Mouse (Mus musculus) subcutaneous adipose tissue, adult 2 months (tissue): ENCODE measurements around the gene Ablim1. TPM values are rescaled to one million over a fixed set of nuclear protein-coding genes. Genes with fewer than 3 reads are reported as not detected.

Experiments
- polyA plus RNA-seq: library from polyadenylated mRNA; depleted of rRNA; stranded (reverse); fragments of >200 nt; gene quantifications from 2 replicates; pipeline ENCODE4 v1.2.3, GENCODE M21; 2012; ENCODE audit warnings: low replicate concordance; rRNA removed

Gene Ablim1
- polyA plus RNA-seq, result 61.1 and 81.2 TPM in 2 replicates

GRCm38 (mm10) chr19:57314346-57315012 is at the start of gene Ablim1:
TSS of gene Ablim1 (minus strand) at chr19:57314919.

DNA sequence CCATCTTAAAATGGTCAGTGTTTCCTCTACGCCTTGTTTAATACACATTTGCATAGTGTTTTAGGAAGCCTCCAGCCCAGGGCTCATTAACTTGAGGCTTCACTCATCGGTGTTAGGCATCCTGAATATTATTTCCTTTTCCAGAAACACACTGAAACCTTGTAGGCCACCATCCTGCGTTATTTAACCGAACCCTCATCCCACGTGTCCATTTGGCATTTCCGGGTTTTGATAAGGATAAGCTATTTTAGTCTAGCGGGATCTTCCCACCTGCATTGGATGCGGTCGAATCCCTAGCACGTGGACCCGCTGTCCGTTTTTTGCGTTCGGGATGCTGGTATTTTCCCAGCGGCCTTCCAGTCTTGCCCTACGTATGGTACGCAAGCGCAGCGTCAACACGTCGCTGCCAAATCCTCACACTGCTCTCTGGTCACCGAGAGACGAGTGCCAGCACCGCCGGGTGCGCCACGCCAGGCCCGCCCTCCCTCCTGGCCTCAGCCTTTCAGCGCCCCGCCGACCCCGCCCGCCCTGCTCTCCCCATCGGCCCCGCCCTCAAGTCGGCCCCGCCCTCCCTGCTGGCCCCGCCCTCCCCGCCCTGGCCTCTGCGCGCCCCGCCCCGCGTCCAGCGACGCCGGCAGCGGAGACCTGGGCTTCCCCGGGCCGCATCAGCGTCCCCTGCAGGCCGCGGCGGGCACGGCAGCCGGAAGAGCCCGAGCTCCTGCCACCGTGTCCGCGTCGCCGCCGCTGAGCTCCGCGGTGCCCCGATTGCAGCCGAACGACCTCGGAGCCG is 45.8 kb upstream of the Ablim1 start, which contains the start of gene Fam160b1:
Fam160b1 (plus strand) TSS at position 340 of the 790 bp plus-strand sequence.

GRCm38 (mm10) chr19:57007781-57008710 is 306.7 kb downstream of the Ablim1 start, which contains the start of gene Afap1l2:
TSS of gene Afap1l2 (minus strand) at chr19:57008228.

Other genes starting within 250 kb of the Ablim1 start
- gene Fam160b1, start 45.8 kb upstream of the Ablim1 start, polyA plus RNA-seq, result 11.7 and 17.7 TPM in 2 replicates
- 6.6 and 10.3 TPM in 2 replicates for gene Trub1, start 138.0 kb upstream of the Ablim1 start, polyA plus RNA-seq